Mouse (Mus musculus): ENCODE data around the gene Olfr285.

The Olfr285 gene

GRCm38 (mm10) chr15:98317177-98317724 lies at the start of gene Olfr285:
Gene Olfr285 (minus strand): TSS chr15:98317353.
- no peak for DNase-seq

DNA sequence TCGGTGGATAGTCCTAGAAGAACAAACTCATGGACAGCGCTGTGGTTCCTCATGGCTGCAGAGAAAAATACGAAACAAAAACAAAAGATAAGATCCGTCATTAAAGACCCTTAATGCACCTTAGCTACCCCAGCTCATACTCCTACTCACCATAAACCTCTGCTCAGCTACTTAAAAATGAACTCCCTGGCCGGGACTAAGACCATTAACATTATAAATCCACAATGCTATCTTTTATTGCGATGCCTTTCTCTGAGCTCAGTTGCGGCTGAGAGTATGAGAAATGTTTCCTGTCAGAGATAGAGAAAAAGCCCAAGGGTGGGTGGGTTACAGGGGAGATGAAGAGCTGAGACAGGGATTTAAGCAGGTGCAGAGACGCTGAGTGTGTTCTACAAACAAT lies 23.7 kb upstream of the Olfr285 start, which contains the start of gene Olfr284:
Gene Olfr284, minus strand, starts transcription at position 101 of the 400 bp plus-strand sequence.
- no peak for DNase-seq

- peak; percentile 18 for DNase-seq
Observed at GRCm38 (mm10) chr15:98315703-98316102, 1.4 kb downstream of the Olfr285 start.

- DNase-seq, result peak; percentile 26
Observed at GRCm38 (mm10) chr15:98295628-98296551, 21.3 kb downstream of the Olfr285 start, which contains the start of gene Zfp641. Gene Zfp641 (minus strand): TSS chr15:98296161.

GRCm38 (mm10) chr15:98293651-98294050 lies 23.5 kb downstream of the Olfr285 start:
- DNase-seq, result no peak

GRCm38 (mm10) chr15:98288566-98288965 lies 28.6 kb downstream of the Olfr285 start:
- peak; percentile 53 for DNase-seq

GRCm38 (mm10) chr15:98286418-98286817 lies 30.7 kb downstream of the Olfr285 start:
- DNase-seq, result peak; percentile 67
